Mouse (Mus musculus) lung, postnatal 0 days (tissue): Measurements from ENCODE around the gene Ccnl1.
A peak's percentile ranks its signal among the peaks of the same experiment; 100 is the strongest.

ENCODE experiments used
- CTCF ChIP-seq: IDR thresholded peaks from 2 replicates; pipeline ENCODE4 v1.5.1; 2016; ENCODE audit warnings: antibody characterized with exemption, mild to moderate bottlenecking
- EP300 ChIP-seq: IDR thresholded peaks from 2 replicates; pipeline ENCODE4 v1.6.1; 2016; ENCODE audit warnings: antibody characterized with exemption, mild to moderate bottlenecking, control low read depth

DNA sequence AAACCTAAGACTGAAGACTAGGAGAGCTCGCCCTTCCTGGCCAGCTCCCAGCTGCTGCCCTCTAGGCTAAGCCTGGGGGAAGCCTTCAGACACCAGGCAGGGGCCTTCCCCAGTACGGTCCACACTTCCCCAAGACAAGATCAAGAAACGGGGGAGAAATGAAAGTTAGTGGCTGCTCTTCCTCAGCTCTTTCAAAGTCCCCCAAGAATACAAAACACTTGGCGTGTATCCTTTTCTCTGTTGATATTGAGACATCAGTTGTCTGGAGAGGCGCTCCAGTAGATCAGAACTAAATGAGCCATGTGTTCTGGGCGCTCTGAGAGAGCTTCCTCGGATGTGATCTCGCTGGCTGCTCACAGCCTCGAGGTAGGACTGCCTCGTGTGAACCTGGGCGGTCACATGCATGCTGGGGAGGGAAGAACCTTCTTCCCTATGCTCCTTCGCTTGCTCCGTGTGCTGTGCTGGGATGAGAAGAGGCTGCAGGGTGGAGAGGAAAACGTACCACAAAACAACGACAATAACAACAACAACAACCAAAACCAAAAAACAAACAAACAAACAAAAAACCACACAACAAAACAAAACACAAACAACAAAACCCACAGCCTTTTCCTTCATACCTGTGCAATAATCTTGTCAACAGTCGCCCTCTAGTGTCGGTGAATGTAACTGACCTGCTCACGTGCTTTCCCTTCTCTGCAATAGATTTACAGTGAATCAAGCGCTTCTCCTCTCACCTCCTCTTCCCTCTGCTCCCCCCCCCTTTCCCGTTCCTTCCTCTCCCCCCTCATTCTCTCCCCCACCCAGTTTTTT, 28.0 kb downstream of the Ccnl1 start:
- TF ChIP-seq CTCF: peak; percentile 80
- TF ChIP-seq EP300: no peak
